Mouse (Mus musculus) macrophage (primary cell): Measurements from ENCODE around the gene Csf3. TPM values are rescaled to one million over a fixed set of nuclear protein-coding genes. Genes with fewer than 3 reads are reported as not detected.

ENCODE experiments used
- polyA plus RNA-seq: library from polyadenylated mRNA; stranded (reverse); fragments of 250-400 nt; gene quantifications from 3 replicates; pipeline ENCODE4 v1.2.4, GENCODE M21; 2018; ENCODE audit warnings: inconsistent platforms

Csf3 gene
- polyA plus RNA-seq, 1 experiment from 2014 or later, result not detected

Other genes with a start within 250 kb of the Csf3 start
- gene Ikzf3, start 155.2 kb upstream of the Csf3 start, polyA plus RNA-seq, result 0.09 to 0.85 TPM in 2 of 3 replicates, not detected in the other
- gene Zpbp2, start 150.2 kb upstream of the Csf3 start, polyA plus RNA-seq, result not detected in 3 replicates
- 12.4 to 23.2 TPM (median 22.9 TPM) in 3 replicates for gene Ormdl3, start 113.9 kb upstream of the Csf3 start, polyA plus RNA-seq
- gene Lrrc3c, start 103.0 kb upstream of the Csf3 start, polyA plus RNA-seq, result not detected in 3 replicates
- gene Gm12355, start 75.6 kb upstream of the Csf3 start, polyA plus RNA-seq, result 0.68 TPM in 1 of 3 replicates, not detected in the others
- not detected in 3 replicates for gene Gsdma3, start 74.9 kb upstream of the Csf3 start, polyA plus RNA-seq
- not detected in 3 replicates for gene Gsdma2, start 54.5 kb upstream of the Csf3 start, polyA plus RNA-seq
- not detected in 3 replicates for gene Gsdma, start 36.9 kb upstream of the Csf3 start, polyA plus RNA-seq
- gene Psmd3, start 18.7 kb upstream of the Csf3 start, polyA plus RNA-seq, result 53.4 to 97.2 TPM (median 55.5 TPM) in 3 replicates
- 19.2 to 19.9 TPM (median 19.6 TPM) in 3 replicates for gene Med24, start 28.2 kb downstream of the Csf3 start, polyA plus RNA-seq
- 8.2 to 12.1 TPM (median 9.8 TPM) in 3 replicates for gene Thra, start 39.4 kb downstream of the Csf3 start, polyA plus RNA-seq
- 3.0 to 7.6 TPM (median 4.9 TPM) in 3 replicates for gene Nr1d1, start 74.1 kb downstream of the Csf3 start, polyA plus RNA-seq
- gene Msl1, start 94.3 kb downstream of the Csf3 start, polyA plus RNA-seq, result 40.0 to 80.9 TPM (median 44.0 TPM) in 3 replicates
- gene Casc3, start 103.6 kb downstream of the Csf3 start, polyA plus RNA-seq, result 21.2 to 29.9 TPM (median 22.1 TPM) in 3 replicates
- gene Rapgefl1, start 135.5 kb downstream of the Csf3 start, polyA plus RNA-seq, result 0.23 to 0.34 TPM (median 0.31 TPM) in 3 replicates
- gene Wipf2, start 162.4 kb downstream of the Csf3 start, polyA plus RNA-seq, result 11.1 to 18.1 TPM (median 11.5 TPM) in 3 replicates
- 0.70 to 13.4 TPM (median 2.2 TPM) in 3 replicates for gene Cdc6, start 206.5 kb downstream of the Csf3 start, polyA plus RNA-seq
- gene Rara, start 226.6 kb downstream of the Csf3 start, polyA plus RNA-seq, result 13.3 to 17.5 TPM (median 13.4 TPM) in 3 replicates